In genomic region chr19:45161093-45161492, GRCm38 (mm10) we compare ENCODE assay signal across 8 mouse cellular contexts. TPM values are rescaled to one million over a fixed set of nuclear protein-coding genes. Genes with fewer than 3 reads are reported as not detected.
A peak's percentile ranks its signal among the peaks of the same experiment; 100 is the strongest.
DNase-seq lines count a peak whose midpoint lies in the region; ATAC-seq and TF ChIP-seq lines count a peak whose summit lies in the region.

No protein-coding gene starts in this region.

- H3K27me3 ChIP-seq in neural tube, embryonic 15.5 days (replicated peaks): peaks cover 99% of the 10 kb centered on the region
- peaks cover 100% of the 10 kb centered on the region for H3K27me3 ChIP-seq in embryonic facial prominence, embryonic 10.5 days (replicated peaks; ENCODE audit: low read depth, poor library complexity, severe bottlenecking)
- H3K27me3 ChIP-seq in heart, postnatal 0 days (ENCODE audit: control insufficient read depth, insufficient read depth, low read length): peaks cover 96% of the 10 kb centered on the region

- DNase-seq in neural tube, embryonic 10.5 days (ENCODE audit: extremely low spot score, low spot score): peak; percentile 74
- peak; percentile 81 for DNase-seq in adrenal gland, postnatal 14 days
- peak; percentile 81 for DNase-seq in embryonic facial prominence, embryonic 10.5 days (ENCODE audit: low spot score)
- DNase-seq in heart, postnatal 0 days (ENCODE audit: low spot score): peak; percentile 50
- DNase-seq in left cerebral cortex, postnatal 10 days (ENCODE audit: extremely low spot score in 1 of 2, low spot score in 2 of 2): peak; percentile 47 to 61
- DNase-seq in mesoderm, embryonic 11.5 days (ENCODE audit: low read depth, low spot score): peak; percentile 77
- DNase-seq in thymus, postnatal 0 days (ENCODE audit: low spot score): peak; percentile 59

- no peak for TF ChIP-seq EP300 in heart, postnatal 0 days (IDR thresholded peaks at IDR 0.05; ENCODE audit: low read depth)

- no peaks in the 10 kb centered on the region for H3K9me3 ChIP-seq in neural tube, embryonic 15.5 days (replicated peaks)
- H3K9me3 ChIP-seq in embryonic facial prominence, embryonic 10.5 days: no peaks in the 10 kb centered on the region
- no peaks in the 10 kb centered on the region for H3K9me3 ChIP-seq in heart, postnatal 0 days (replicated peaks; ENCODE audit: control insufficient read depth, low read length)

- H3K4me3 ChIP-seq in neural tube, embryonic 15.5 days (replicated peaks): no peak overlapping the region
- peak overlapping the region; percentile 21; the same call in 1 of the 2 replicates for H3K4me3 ChIP-seq in embryonic facial prominence, embryonic 10.5 days
- peak overlapping the region; percentile 15; the same call in 1 of the 2 replicates for H3K4me3 ChIP-seq in heart, postnatal 0 days (ENCODE audit: low read depth, low read length)

- whole genome bisulfite sequencing in neural tube, embryonic 15.5 days: 1% methylated on average over 12 of the region's 12 CpGs
- 2% methylated on average over 12 of the region's 12 CpGs for WGBS in embryonic facial prominence, embryonic 10.5 days
- WGBS in heart, postnatal 0 days: 1% methylated on average over 12 of the region's 12 CpGs

- H3K36me3 ChIP-seq in neural tube, embryonic 15.5 days: no peaks in the 10 kb centered on the region
- H3K36me3 ChIP-seq in embryonic facial prominence, embryonic 10.5 days (replicated peaks): no peaks in the 10 kb centered on the region
- no peaks in the 10 kb centered on the region for H3K36me3 ChIP-seq in heart, postnatal 0 days (replicated peaks; ENCODE audit: control insufficient read depth, insufficient read depth, low read length)

- no peak overlapping the region for H3K4me2 ChIP-seq in neural tube, embryonic 15.5 days
- H3K4me2 ChIP-seq in heart, postnatal 0 days (ENCODE audit: low read depth, low read length): peak overlapping the region; percentile 50

- TF ChIP-seq CTCF in heart, postnatal 0 days (IDR thresholded peaks at IDR 0.05; ENCODE audit: low read depth): peak; percentile 80

- ATAC-seq in neural tube, embryonic 15.5 days (ENCODE audit: low FRiP score): no peak
- ATAC-seq in heart, postnatal 0 days (ENCODE audit: insufficient read depth, low read depth): no peak; the same call in 1 of the 2 replicates

- no peaks in the 10 kb centered on the region for H3K4me1 ChIP-seq in neural tube, embryonic 15.5 days
- peaks cover 6% of the 10 kb centered on the region; the same call in 1 of the 2 replicates for H3K4me1 ChIP-seq in embryonic facial prominence, embryonic 10.5 days
- H3K4me1 ChIP-seq in heart, postnatal 0 days (ENCODE audit: control insufficient read depth, insufficient read depth): no peaks in the 10 kb centered on the region

- no peak overlapping the region for H3K9ac ChIP-seq in neural tube, embryonic 15.5 days (replicated peaks)
- no peak overlapping the region for H3K9ac ChIP-seq in heart, postnatal 0 days (replicated peaks; ENCODE audit: low read depth, low read length)

- intact Hi-C loops in left cerebral cortex, postnatal 10 days (cut with DNase I): loop anchor here (10.0 kb wide), 1 partner anchor 46 kb away; no protein-coding TSS in a partner anchor

- H3K27ac ChIP-seq in neural tube, embryonic 15.5 days (replicated peaks): no peak overlapping the region
- no peak overlapping the region for H3K27ac ChIP-seq in embryonic facial prominence, embryonic 10.5 days (replicated peaks)
- no peak overlapping the region for H3K27ac ChIP-seq in heart, postnatal 0 days (ENCODE audit: low read depth)

RNA-seq across cellular contexts. Expression of gene Tlx1, which starts 10.6 kb away (rescaled TPM):
- 0.14 and 0.26 TPM in 2 replicates for polyA plus RNA-seq in neural tube, embryonic 15.5 days (2015; fragmentation: Nextera tagmentation; extraction: Ambion mirVana)
- total RNA-seq in adrenal gland, postnatal 14 days (2021): 0.44 TPM in 1 of 2 replicates, not detected in the other
- 3.1 and 3.3 TPM in 2 replicates for polyA plus RNA-seq in embryonic facial prominence, embryonic 10.5 days (2016; fragmentation: Nextera tagmentation; extraction: Ambion mirVana)
- total RNA-seq in heart, postnatal 0 days (2014; rRNA removed; ENCODE audit: low replicate concordance): 0.34 and 1.3 TPM in 2 replicates
- polyA plus RNA-seq in heart, postnatal 0 days (2015; fragmentation: Nextera tagmentation; extraction: Ambion mirVana): 0.31 and 0.33 TPM in 2 replicates
- not detected for total RNA-seq in left cerebral cortex, postnatal 10 days (2021)
- polyA plus RNA-seq in thymus, postnatal 0 days (2015; fragmentation: Nextera tagmentation; extraction: Ambion mirVana): 0.07 and 0.15 TPM in 2 replicates
